14 mouse cellular contexts compared by ENCODE assay signal in genomic region chr7:74172504-74173229, GRCm38 (mm10).
DNase-seq lines count a peak whose midpoint lies in the region; ATAC-seq and TF ChIP-seq lines count a peak whose summit lies in the region.
"Had no signal": no experiment of that assay in that cellular context is flagged by ENCODE, and none has a peak within 500 bp of the region (broad histone marks: within the 10 kb centered on the region; RNA-seq: fewer than 3 reads in every experiment).

No protein-coding gene starts in this region.

- H3K27ac ChIP-seq in forebrain, postnatal 0 days (ENCODE audit: low read depth, low read length) = 0 out of 2 replicates have a peak overlapping the region, but pooled peaks have one; percentile 79
- no peak overlapping the region for H3K27ac ChIP-seq in forebrain, embryonic 12.5 days
- no peak overlapping the region for H3K27ac ChIP-seq in embryonic facial prominence, embryonic 11.5 days (replicated peaks; ENCODE audit: low read depth, low read length)
- H3K27ac ChIP-seq in lung, embryonic 16.5 days (ENCODE audit: low read length) = peak overlapping the region; percentile 76
- H3K27ac ChIP-seq in liver, embryonic 12.5 days = no peak overlapping the region
- H3K27ac ChIP-seq: embryonic facial prominence, embryonic 12.5 days had no signal

- H3K9me3 ChIP-seq in forebrain, postnatal 0 days (ENCODE audit: low read length) = no peaks in the 10 kb centered on the region
- H3K9me3 ChIP-seq in forebrain, embryonic 12.5 days = no peaks in the 10 kb centered on the region
- H3K9me3 ChIP-seq in embryonic facial prominence, embryonic 11.5 days (replicated peaks; ENCODE audit: control insufficient read depth, low read length) = no peaks in the 10 kb centered on the region
- H3K9me3 ChIP-seq in lung, embryonic 16.5 days (ENCODE audit: control insufficient read depth, low read length) = no peaks in the 10 kb centered on the region
- H3K9me3 ChIP-seq in liver, embryonic 12.5 days (replicated peaks) = no peaks in the 10 kb centered on the region
- H3K9me3 ChIP-seq: embryonic facial prominence, embryonic 12.5 days; stomach, embryonic 15.5 days had no signal

- no peaks in the 10 kb centered on the region for H3K36me3 ChIP-seq in forebrain, postnatal 0 days (ENCODE audit: insufficient read depth)
- no peaks in the 10 kb centered on the region for H3K36me3 ChIP-seq in forebrain, embryonic 12.5 days (replicated peaks)
- H3K36me3 ChIP-seq in embryonic facial prominence, embryonic 11.5 days (replicated peaks; ENCODE audit: control insufficient read depth, insufficient read depth, low read depth, low read length) = no peaks in the 10 kb centered on the region
- H3K36me3 ChIP-seq in lung, embryonic 16.5 days (ENCODE audit: control insufficient read depth, insufficient read depth, low read length) = no peaks in the 10 kb centered on the region
- H3K36me3 ChIP-seq in liver, embryonic 12.5 days = no peaks in the 10 kb centered on the region
- H3K36me3 ChIP-seq: embryonic facial prominence, embryonic 12.5 days; G1E; stomach, embryonic 15.5 days had no signal

- H3K4me3 ChIP-seq in forebrain, postnatal 0 days (ENCODE audit: low read depth, low read length) = no peak overlapping the region
- H3K4me3 ChIP-seq in forebrain, embryonic 12.5 days (replicated peaks) = no peak overlapping the region
- H3K4me3 ChIP-seq in embryonic facial prominence, embryonic 11.5 days (ENCODE audit: low read depth, low read length) = no peak overlapping the region
- H3K4me3 ChIP-seq in lung, embryonic 16.5 days (ENCODE audit: low read length) = no peak overlapping the region
- no peak overlapping the region for H3K4me3 ChIP-seq in liver, embryonic 12.5 days
- H3K4me3 ChIP-seq: embryonic facial prominence, embryonic 12.5 days; stomach, embryonic 15.5 days had no signal

- peaks cover 6% of the 10 kb centered on the region; the same call in 1 of the 2 replicates for H3K4me1 ChIP-seq in forebrain, postnatal 0 days (ENCODE audit: insufficient read depth)
- H3K4me1 ChIP-seq in forebrain, embryonic 12.5 days = peaks cover 15% of the 10 kb centered on the region
- H3K4me1 ChIP-seq in embryonic facial prominence, embryonic 11.5 days (ENCODE audit: control insufficient read depth, insufficient read depth, low read length) = no peaks in the 10 kb centered on the region
- peaks cover 6% of the 10 kb centered on the region for H3K4me1 ChIP-seq in lung, embryonic 16.5 days (replicated peaks; ENCODE audit: control insufficient read depth, insufficient read depth, low read length)
- no peaks in the 10 kb centered on the region for H3K4me1 ChIP-seq in liver, embryonic 12.5 days
- H3K4me1 ChIP-seq: stomach, embryonic 15.5 days had no signal

- no peak overlapping the region for H3K4me2 ChIP-seq in forebrain, postnatal 0 days (ENCODE audit: low read depth)
- H3K4me2 ChIP-seq in forebrain, embryonic 12.5 days = no peak overlapping the region
- no peak overlapping the region for H3K4me2 ChIP-seq in embryonic facial prominence, embryonic 11.5 days (ENCODE audit: low read depth, low read length)
- no peak overlapping the region; the same call in 1 of the 2 replicates for H3K4me2 ChIP-seq in lung, embryonic 16.5 days (ENCODE audit: low read depth, low read length)
- H3K4me2 ChIP-seq in liver, embryonic 12.5 days = no peak overlapping the region
- H3K4me2 ChIP-seq: embryonic facial prominence, embryonic 12.5 days; stomach, embryonic 15.5 days had no signal

- no peaks in the 10 kb centered on the region for H3K27me3 ChIP-seq in forebrain, postnatal 0 days (ENCODE audit: insufficient read depth, low read length)
- H3K27me3 ChIP-seq in forebrain, embryonic 12.5 days = no peaks in the 10 kb centered on the region
- H3K27me3 ChIP-seq in embryonic facial prominence, embryonic 11.5 days (ENCODE audit: control insufficient read depth, insufficient read depth, low read length) = no peaks in the 10 kb centered on the region
- H3K27me3 ChIP-seq in lung, embryonic 16.5 days (ENCODE audit: control insufficient read depth, insufficient read depth, low read depth, low read length) = no peaks in the 10 kb centered on the region
- no peaks in the 10 kb centered on the region for H3K27me3 ChIP-seq in liver, embryonic 12.5 days (replicated peaks)
- H3K27me3 ChIP-seq: embryonic facial prominence, embryonic 12.5 days; stomach, embryonic 15.5 days had no signal

- DNase-seq in forebrain, postnatal 0 days = no peak
- DNase-seq in ES-CJ7 (ENCODE audit: low read depth, low spot score) = peak; percentile 6
- peak; percentile 66 for DNase-seq in embryonic facial prominence, embryonic 11.5 days (ENCODE audit: low spot score)
- DNase-seq in retina, postnatal 1 day = no peak
- DNase-seq in T-cell, adult 2 months (ENCODE audit: low spot score) = no peak
- DNase-seq: adrenal gland, adult 8-10 months; right cerebral cortex, adult 18-20 months had no signal

- H3K9ac ChIP-seq in forebrain, postnatal 0 days = no peak overlapping the region
- no peak overlapping the region for H3K9ac ChIP-seq in forebrain, embryonic 12.5 days
- H3K9ac ChIP-seq in embryonic facial prominence, embryonic 11.5 days (replicated peaks; ENCODE audit: low read length) = no peak overlapping the region
- no peak overlapping the region for H3K9ac ChIP-seq in lung, embryonic 16.5 days (ENCODE audit: low read length)
- no peak overlapping the region for H3K9ac ChIP-seq in liver, embryonic 12.5 days
- H3K9ac ChIP-seq: embryonic facial prominence, embryonic 12.5 days; stomach, embryonic 15.5 days had no signal

- WGBS in forebrain, postnatal 0 days = 64% methylated on average over 4 of the region's 4 CpGs
- WGBS in forebrain, embryonic 12.5 days = 72% methylated on average over 4 of the region's 4 CpGs
- WGBS in embryonic facial prominence, embryonic 11.5 days = 57% methylated on average over 4 of the region's 4 CpGs
- 18% methylated on average over 4 of the region's 4 CpGs for WGBS in lung, embryonic 16.5 days
- 35% methylated on average over 4 of the region's 4 CpGs for WGBS in liver, embryonic 12.5 days (ENCODE audit: insufficient replicate concordance)

- peak; percentile 6; the same call in 1 of the 2 replicates for ATAC-seq in forebrain, postnatal 0 days
- no peak for ATAC-seq in forebrain, embryonic 12.5 days (ENCODE audit: low FRiP score)
- ATAC-seq in embryonic facial prominence, embryonic 11.5 days (replicated peaks; ENCODE audit: insufficient number of reproducible peaks, low FRiP score, low TSS enrichment, low read depth) = 0 out of 2 replicates have a peak, but pooled peaks have one; percentile 62
- ATAC-seq in lung, embryonic 16.5 days (ENCODE audit: low read depth) = peak; percentile 89
- no peak for ATAC-seq in liver, embryonic 12.5 days
- ATAC-seq: intestine, postnatal 0 days had no signal

- no peak for TF ChIP-seq CTCF in forebrain, postnatal 0 days (IDR thresholded peaks at IDR 0.05; ENCODE audit: low read depth)

Comparison
In these comparisons a context has a peak if more than half of its experiments do, and no peak if none do; other contexts are left out.
1. ATAC-seq: peak in forebrain, postnatal 0 days (single experiment), embryonic facial prominence, embryonic 11.5 days (single experiment) and lung, embryonic 16.5 days (single experiment); none in forebrain, embryonic 12.5 days (single experiment) and liver, embryonic 12.5 days (single experiment).
2. H3K27ac ChIP-seq: peak in forebrain, postnatal 0 days (single experiment) and lung, embryonic 16.5 days (single experiment); none in forebrain, embryonic 12.5 days (single experiment), embryonic facial prominence, embryonic 11.5 days (single experiment) and liver, embryonic 12.5 days (single experiment).
3. DNase-seq: peak in ES-CJ7 (single experiment) and embryonic facial prominence, embryonic 11.5 days (single experiment); none in forebrain, postnatal 0 days (single experiment), retina, postnatal 1 day (single experiment) and T-cell, adult 2 months (single experiment).